Mouse (Mus musculus): ENCODE measurements at regions not wholly inside any gene's neighbourhood (a gene's known extent, or its start where the extent isn't known, plus 50 kb on each side); places are given as distances from the start of the nearest gene placed in this dataset.
"Not testable (repeated sequence)": the region's sequence is repeated elsewhere in the genome, so short reads cannot be mapped to it uniquely, and the experiment has no call there.

DNA sequence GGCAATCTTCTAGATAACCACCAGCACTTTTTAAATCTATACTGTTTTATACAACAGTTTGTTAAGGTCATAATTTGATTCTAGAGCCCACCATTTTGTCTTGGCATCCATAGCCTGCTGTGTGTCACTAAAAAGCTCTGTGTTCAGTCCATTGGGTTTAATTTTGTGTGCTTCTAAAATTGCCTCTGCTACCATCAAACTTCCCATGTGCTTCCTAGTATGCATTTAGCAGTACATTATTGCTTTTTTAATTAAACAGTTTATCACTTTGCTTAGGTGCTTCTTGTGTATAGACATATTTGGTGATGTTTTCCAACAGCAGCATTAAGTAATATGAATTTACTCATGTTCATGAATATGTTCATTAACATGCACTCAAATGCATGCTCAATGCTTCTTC lies 102.4 kb upstream of the Egfr start:
- no peak for DNase-seq (ENCODE audit: low spot score)

DNA sequence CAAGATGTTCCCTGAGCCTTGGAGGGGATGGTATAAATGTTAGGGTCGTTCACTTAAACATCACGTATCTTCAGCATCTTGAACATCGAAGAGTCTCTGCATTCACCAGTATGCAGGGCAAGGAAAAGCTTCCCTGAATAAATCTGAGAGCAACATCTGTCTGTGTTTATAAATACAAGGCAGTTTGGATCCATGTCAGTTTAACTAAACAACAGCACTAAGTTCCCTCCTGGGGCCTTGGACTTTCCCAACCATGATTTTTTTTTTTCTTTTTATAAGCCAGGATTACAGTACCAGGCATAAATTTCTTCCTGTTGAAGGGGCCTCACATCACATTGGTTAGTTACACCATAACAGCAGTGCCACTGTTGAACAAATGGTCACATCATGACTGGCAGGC lies 88.2 kb upstream of the Egfr start:
- no peak for DNase-seq (ENCODE audit: low spot score)

DNA sequence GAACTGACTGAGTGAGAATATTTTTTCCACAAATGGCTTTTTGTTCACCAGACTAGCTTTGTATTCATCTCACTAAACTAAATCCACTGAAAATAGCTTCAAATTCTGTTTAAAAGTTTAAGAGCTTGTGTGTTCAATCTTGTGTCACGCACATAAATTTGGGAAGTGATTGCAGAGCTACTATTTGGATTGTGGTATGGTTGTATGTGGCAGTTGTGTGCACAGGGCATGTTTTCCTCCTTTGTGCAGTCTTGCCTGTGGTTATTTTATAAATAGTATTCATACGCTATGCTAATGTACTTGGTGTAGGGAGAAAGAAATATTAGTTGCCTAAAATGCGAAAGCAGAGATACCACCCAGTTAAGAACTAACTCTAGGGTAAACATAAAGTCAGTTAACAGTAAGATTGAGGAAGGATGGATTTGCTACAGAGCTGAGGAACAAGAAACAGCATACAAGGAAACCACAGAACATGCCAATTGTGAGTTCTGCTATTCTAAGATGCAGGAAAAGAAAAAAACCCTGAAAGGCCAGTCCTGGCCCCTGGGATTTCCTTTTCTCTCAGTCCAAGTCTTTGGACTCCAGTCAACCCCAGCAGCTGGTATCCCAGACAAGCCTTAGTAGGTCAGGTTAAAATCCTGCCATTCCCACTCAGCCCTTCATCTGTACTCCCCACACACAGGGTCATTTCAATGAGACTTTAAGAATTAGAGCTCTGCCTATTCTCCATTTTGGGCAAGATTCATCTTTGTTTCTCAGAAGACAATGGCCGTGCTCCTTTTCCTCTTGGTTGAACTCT lies 82.4 kb upstream of the Egfr start:
- DNase-seq (ENCODE audit: low spot score), result no peak

DNA sequence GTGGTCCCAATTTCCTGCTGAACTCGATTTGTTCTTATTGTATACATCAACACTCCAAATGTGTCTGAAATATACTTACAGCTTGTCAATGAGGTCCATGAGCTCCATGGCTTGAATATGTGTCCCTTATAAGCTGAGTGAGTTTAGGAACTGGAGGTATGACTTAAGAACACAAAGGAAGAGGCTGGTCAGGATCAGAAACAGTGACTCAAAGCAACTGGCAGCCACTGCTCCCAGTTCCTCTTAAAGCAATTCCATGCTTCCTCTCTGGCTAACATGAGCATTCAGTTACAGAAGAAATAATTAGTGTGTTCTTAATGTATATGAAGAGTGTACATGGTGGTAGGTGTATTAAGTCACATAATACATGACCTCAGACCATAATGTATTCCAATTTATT lies 81.7 kb upstream of the Egfr start:
- DNase-seq (ENCODE audit: low spot score), result no peak

DNA sequence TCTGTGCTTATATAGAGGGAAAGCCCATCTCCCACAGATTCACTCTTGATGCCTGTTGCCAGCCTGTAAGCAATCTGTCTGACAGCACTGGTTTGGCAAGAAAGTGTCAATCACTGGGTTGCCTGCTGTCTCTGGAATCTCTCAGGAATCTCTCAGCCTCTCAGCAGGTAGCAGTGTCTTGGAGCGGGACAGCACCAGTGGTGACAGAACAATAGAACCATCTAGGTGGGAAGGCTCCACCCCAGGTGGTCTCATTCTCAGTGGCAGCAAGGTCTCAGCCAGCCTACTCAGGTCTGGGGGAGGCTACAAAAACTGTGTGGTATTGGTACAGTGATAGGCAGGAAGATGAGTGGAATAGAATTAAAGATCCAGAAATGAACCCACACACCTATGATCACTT lies 76.1 kb upstream of the Egfr start:
- not testable (repeated sequence) for DNase-seq (ENCODE audit: low spot score)

DNA sequence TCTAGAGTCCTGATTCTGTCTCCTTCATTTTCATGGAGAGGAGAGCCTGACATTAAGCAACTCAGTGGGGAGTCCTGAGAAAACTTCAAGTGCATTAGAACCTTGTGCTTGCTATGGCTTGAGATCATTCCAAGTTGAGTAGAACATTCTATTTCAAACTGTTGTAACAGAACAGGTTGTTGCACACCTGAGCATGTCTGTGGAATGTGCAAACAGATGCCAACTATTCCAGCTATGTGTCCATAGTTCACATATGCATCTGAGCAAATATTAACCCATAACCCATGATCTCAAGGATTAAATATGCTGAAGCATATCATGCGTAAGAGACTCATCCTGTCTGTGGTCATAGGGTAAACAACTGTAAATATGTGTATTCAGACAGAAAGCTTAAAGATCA lies 68.5 kb upstream of the Egfr start:
- no peak for DNase-seq (ENCODE audit: low spot score)

DNA sequence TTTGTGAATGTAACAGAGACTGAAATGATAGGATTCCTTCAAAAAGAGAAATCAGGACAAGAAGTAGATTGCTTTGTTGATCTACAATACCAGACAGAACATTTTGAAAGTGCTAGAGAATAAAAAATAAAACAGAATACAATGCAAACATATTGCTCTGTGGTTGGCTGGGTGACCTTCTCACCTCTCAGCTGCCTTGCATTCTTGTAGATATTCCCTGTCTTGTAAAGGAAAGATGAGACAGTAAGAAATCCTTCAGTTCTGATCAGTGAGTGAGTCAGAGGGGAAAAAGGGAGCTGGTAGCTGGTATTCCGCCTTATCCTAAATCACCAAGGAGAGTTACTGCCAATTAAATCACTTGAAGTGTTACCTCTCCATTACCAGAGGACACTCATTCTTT lies 56.4 kb upstream of the Egfr start:
- DNase-seq (ENCODE audit: low spot score), result no peak

DNA sequence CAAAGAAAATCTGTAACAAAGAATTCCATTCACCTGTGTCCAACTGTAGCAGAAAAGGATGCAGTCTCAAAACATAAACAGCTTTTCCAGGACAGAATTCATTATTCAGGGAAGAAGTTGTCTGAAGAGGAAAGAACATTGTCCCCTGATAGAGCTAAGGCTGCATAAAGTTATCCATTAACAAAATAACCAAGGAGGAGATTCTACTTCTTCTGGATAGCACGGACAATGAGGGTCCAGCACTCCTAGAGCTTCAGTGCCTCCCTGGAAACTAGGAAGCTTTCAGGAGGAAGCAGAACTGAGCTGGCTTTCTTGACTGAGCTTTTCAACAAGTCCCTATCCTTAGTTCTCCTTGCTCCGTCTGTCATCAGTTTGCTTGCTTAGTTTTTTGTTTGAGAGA lies 55.2 kb upstream of the Egfr start:
- DNase-seq (ENCODE audit: low spot score), result no peak

DNA sequence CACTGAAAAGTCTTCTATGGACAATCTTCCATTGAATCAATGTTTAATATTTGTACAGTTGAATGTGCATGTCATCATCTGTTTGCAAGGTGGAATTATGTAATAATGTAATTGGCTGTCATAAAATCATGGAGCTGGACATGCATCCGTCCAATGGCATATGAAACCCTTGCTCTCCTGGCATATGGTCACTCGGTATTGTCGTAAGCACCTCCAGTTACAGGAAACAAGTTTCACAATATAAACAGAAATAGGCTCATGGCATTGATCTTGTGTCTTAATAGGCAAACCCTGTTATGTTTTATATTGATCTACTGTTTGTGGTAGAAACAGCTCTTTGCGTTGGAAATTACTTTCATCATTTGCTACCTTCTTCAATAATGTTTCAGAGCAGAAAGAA lies 50.2 kb upstream of the Egfr start:
- no peak for DNase-seq (ENCODE audit: low spot score)

All from ovary, postnatal 14 days (tissue).